Mouse (Mus musculus): ENCODE data around the gene Vmn2r88.

- no peak for TF ChIP-seq POLR2A (IDR thresholded peaks at IDR 0.05; ENCODE audit: control insufficient read depth, low read depth, low read length)
- no peak for TF ChIP-seq CTCF (IDR thresholded peaks at IDR 0.05; ENCODE audit: control insufficient read depth, insufficient read depth, insufficient replicate concordance, low read depth, low read length)
These were observed 22.4 kb upstream of the Vmn2r88 start for GRCm38 (mm10) chr14:51388222-51388621.
